Mouse (Mus musculus): ENCODE measurements at regions not wholly inside any gene's neighbourhood (a gene's known extent, or its start where the extent isn't known, plus 50 kb on each side); places are given as distances from the start of the nearest gene placed in this dataset.
"Not testable (repeated sequence)": the region's sequence is repeated elsewhere in the genome, so short reads cannot be mapped to it uniquely, and the experiment has no call there.

DNA sequence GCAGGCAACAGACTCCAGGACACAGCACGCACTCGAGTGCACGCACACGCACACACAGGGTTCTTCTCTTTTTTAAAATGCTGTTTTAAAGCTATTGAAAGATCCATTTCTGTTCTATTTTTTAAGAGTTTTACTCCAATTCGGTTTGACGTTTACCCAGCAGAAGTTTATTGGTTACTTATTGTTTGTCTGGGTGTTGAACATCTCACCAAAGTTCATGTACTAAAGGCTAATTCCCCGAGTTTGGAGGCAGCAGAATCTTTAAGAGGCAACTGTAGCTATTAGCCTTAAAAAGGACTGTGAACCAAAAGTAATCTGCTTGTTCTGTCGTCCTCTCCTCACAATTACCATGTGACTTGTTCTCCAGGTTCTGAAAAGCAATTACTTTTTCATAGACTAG lies 263.0 kb upstream of the Nfia start:
- DNase-seq: no peak

DNA sequence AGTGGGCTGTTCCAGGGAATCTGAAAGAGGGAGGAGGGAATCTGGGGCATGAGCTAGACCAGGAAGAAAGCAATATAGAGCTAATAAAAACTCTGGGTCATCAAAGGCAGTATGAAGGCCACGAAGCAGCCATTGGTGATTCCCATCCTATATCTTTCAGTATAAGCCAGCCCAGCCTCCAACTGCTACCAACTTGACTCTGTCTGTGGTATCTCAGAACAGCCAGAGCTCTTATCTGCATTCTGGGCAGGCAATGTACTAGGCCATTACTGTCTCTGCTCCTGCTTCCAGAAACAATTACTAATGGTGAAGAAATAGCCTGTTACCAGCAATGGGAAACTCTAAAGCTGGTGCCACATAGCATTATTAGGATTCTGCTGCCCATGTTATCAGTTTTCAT lies 266.8 kb upstream of the Nfia start:
- no peak for DNase-seq

DNA sequence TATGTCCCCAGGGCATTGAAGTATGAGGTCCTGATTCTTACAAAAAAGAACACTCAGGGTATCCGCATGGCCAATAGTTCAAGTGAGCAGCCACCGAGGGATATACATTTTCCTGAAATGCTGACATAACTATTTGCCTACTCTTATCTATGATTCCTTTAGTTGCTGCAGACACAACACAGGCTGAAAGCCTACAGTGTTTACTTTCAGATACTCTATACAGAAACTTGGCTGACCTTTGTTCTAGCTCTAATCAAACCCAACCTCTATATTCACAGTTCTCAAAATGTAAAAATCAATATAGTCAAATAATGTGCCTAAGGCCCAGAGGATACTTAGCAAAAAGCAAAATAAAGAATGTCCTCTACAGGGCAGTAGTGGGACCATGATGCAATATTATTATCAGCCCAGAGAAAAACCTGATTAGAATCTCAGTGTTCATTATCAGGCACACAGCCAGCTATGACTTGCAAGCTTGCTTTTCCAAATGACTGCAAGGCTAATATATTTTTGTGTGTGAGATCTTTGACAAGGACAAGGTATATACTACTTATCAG lies 281.2 kb upstream of the Nfia start:
- no peak for DNase-seq

DNA sequence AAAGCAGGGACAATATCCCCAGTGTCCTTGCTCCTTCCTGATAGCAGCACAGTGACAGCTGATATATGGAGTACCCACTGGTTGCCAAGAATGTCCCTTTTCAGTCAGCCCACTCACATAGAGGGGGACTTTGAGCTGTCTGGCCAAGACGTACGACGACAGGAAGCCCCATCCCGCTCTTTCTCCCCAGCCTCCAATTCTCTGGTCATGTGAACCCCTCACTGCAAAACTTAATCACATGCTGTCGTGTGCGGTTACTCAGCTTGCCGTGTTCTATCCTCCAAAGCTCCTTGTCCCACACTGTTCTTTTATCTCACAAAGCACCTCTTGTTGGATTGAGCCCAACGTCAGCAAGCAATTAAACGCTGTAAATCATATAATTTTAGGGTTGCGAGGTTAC lies 286.2 kb upstream of the Nfia start:
- DNase-seq: no peak

DNA sequence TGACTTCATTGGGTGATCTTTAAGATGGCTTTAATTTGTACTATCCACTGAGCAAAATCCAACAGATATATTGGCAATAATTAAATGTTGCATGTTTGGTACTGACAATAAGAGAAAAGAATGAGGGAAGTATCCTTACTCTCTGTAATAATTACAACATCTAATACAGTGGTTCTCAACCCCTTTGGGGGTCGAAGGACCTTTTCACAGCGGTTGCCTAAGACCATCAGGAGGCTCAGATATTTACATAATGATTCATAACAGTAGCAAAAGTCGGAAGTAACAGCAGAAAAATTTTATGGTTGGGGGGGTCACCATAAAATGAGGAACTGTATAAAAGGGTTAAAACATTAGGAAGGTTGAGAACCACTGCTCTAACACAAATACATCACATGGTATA lies 287.3 kb upstream of the Nfia start:
- DNase-seq: no peak

DNA sequence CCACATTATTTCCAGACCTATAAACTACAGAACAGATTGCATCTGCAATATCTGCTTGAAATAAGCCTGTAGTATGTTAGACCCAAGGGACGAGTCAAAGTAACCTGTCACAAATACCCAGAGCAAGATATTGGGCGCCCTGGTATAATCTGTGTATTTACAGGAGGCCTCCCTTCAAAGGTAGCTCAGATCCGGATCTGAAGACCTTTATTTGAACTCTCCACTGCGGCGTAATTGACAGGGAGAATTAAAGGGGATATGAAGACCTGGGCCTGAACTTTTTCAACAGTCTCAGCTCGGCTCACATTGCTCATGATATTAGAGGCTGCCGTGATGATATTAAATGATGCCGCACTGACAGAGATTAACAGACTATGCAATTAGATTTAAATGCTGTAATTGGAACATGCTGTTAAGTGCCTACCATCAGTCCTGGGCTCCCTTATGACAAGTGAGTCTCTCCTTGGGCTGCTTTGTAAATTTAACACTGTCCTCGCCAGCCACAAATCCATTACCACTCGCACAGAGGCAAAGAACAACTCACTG lies 289.8 kb upstream of the Nfia start:
- no peak for DNase-seq

DNA sequence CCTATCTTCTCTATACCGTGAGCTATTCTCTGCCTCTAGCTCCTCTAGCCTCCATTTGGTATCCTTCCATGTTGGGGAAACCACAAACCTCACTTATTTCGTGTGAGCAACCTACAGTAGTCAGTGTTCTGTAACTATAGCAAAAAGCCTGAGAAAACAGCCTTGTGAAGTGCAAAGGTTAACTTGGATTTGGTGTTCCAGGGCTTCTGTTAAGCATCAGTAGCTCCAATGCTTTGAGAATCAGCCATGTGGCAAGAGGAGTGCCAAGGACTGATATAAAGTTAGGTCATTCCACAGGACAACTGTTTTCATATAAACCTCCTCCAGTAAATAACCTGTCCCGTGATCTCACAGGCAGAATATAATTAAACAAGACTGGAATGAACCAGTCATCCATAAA lies 290.7 kb upstream of the Nfia start:
- no peak for DNase-seq

DNA sequence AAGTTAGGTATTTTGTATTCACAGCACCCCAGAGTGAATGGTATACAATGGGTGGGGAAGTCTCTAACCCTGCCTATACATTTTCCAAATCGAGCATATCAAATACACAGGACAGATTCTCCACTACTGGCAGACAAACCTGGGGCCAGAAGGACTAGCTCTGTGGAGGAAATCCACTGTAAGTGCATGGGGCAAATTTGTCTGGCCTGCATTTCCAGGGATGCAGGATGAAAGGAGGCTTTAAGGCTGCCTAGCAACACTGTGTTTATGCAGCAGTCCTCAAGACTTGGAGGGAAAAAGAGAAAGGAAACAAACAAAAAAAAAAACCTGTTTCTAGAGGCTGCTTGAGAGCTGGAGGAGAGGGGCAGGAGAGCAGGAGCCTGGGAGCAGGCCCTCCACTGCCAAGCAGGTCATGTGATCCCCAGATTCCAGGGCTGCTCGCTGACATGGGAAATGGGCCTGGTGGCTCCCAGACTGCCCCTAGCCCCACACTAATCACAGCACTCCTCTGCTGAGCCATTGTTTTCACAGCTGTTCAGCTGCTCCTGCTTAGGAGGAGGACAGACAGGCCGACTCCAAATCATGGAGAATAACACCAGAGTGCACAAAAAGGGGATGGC lies 293.7 kb upstream of the Gm10192 start:
- DNase-seq: peak; percentile 37 to 38

DNA sequence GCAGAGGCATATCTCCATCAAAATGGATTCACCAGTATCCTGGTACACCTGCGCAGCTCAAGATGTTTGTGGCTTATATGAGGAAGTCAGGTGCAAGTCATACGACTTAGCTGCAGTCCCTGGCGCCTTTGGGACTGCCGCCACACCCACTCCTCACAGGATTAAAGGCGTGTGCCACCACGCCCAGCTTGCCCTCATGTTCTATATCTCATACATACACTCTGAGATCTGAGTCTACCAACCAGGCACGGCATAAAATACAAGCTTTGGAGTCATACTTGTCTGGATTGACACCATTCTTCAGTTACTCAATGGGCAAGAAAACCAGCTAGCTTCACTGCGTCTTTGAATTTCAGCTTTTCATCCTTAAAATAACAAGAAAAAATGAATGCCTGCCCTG lies 290.5 kb upstream of the Gm10192 start:
- not testable (repeated sequence) for DNase-seq

DNA sequence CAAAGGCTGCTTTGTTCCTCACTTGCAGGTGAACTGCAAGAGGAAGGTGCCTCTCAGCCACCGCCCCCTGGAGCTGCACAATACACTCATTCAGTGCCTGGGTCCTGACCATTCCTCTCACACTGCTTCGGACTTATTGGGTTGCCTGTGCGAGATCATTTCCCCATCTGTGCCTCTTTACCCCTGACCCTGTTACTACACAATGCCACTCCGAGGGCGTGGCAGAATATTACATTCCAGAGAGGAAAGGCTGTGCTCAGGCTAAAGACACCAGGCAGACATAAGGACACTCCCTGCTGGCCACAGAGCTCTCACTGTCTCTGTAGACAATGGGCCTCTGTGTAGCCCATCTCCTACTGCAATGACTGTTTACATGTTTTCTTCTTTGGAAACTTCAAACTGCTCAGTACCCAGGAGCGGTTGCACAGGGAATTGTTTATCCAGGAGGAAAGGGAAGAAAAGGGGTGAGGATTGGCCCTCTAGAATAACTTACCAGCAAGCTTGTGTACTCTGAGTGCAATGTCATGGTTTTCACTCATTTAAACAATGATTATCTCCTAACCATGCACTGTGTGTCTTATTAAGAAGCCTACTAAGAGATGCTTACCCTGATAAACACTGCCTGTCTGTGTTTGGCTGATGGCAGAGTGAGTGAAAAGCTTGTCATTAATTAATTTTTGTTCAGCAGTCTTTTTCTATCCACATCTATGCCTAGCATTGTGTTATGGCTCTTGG lies 283.1 kb upstream of the Gm10192 start:
- DNase-seq: no peak

DNA sequence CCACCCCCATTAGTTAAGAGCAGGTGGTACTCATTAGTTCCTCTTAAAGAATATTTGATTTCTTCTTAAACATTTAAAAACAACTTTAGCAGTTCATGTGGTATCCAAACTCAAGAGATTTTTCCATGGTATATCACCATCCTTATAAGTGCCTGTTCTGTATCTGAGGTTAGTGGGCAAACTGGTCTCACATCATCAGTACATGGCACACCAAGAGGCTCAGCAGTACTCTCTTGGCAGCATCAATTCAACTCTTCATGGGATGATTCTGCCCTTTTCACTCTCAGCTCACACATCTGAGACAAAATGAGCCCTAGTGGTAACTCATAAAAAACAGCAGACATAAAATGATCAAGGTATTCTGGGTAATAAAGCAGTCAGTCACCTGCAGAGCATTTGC lies 282.6 kb upstream of the Gm10192 start:
- no peak for DNase-seq

DNA sequence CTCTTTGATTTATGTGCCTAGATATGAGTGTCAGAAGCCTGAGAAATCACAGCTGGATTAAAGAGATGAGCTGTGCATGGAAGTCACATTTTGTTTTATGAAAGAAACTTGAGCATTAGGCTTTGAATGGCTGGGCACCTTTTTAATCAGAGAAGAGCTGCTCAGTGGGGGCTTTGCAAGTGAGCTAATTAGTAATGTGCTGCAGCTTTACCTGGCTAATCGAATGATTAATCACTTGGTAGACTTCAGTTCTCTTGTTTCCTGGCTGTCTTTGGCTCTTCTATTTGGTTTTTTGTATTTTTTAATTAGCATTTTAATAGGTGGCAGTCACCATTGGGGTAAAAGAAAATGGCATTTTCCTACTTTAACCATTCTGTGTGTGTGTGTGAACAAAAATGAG lies 278.2 kb upstream of the Gm10192 start:
- DNase-seq: no peak

DNA sequence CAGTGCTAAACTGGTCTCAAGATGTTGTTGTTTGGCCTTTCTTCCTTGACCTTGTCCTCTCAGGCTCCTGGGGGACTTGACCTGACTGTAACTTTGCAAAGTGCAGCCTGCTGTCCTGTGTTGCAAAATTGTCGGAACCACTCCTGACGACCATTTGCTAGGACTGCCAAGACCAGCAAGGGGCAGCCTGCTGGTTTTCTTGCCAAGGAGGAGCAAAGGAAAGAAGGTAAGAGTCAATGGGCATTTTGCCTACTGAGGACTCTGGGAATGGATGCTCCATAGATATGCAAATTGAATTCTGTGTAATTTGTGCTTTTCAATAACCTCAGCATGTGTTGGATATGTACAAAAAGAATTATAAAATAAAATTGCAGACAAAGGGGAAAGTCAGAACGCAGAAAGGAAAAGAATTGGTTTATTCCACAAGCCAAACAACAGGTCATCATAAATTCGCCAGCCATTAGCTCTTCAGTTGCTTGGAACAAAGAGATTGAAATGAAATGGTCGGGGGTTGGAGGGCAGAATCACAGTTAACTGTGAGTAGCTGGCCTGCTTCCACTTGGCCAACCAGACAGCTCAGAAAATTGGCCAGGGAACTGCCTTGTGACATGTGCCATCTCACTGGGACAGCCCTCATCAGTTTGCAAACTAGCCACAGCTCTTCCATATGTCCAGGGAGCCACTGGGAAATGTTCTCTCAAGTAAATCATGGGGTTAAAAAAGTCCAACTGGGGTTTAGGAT lies 256.5 kb upstream of the Gm10192 start:
- DNase-seq: no peak

DNA sequence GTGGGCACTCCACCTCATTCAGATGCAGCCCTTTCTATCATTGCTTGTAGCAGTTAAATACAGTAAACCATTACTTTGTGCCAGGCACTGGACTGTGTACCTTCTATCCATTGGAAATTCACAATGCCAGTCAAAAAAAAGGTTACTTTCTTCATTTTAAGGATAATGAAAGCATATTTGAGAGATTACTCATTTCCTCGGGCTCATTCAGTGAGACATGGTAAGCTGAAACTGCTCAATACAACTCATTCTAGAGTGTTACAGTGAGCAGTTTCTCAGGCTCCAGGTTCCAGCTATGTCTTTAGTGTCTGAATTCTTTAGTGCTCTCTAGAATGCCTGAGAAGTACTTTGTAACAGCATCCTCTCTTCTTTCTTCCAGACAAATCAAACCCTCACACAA lies 249.7 kb upstream of the Gm10192 start:
- no peak for DNase-seq

DNA sequence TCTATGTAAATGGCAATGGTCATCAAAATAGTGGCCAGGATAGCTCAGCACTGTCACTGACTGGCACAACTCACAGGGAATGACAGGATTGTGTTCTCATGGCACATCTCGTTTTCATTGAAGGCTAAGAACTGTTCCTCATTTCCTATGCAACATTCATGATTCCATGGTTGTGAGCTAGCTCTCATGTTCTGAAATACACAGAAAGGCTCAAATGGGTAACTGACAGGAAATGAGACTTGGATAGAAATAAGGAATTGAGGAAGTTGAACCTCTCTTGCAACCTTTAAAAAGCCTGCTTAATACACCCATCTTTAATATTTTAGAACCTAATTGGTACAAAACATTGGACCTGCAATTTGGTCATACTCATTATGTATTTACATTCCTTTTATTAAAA lies 249.1 kb upstream of the Gm10192 start:
- DNase-seq: no peak

DNA sequence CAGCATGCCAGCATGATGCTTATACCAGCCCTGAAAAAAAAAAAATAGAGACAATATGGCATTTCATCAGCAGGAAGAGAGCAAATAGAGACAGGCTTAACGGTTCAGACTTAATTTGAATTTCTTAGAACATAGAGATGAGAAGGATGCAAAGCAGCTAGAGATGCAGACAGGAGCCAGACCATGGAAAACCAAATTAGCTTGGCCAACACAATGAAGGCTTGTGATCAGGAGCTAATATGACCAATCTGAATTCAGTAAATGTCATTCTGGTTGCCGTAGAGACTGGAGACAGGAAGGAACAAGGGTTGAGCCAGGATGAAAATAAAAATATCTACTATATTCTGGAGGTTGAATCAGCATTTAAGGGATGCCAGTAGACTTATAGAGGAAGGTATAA lies 248.3 kb upstream of the Gm10192 start:
- no peak for DNase-seq

DNA sequence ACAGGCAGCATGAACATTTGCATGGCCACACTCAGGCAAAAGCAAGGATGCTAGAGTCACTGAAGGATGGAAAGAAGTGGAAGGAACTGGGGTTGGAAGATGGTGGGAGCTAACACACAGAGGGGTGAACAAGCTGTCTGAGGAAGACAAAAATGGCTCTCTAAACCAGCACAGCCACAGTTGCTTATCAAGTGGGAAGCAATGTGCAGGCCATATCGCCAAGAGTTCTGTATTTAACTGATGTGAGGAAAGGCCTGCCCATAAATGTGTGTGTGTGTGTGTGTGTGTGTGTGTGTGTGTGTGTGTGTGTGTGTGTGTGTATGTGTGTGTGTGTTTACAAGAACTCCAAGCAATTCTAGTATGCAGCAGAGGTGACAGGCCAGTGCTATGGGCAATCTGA lies 236.9 kb upstream of the Gm10192 start:
- DNase-seq: no peak

DNA sequence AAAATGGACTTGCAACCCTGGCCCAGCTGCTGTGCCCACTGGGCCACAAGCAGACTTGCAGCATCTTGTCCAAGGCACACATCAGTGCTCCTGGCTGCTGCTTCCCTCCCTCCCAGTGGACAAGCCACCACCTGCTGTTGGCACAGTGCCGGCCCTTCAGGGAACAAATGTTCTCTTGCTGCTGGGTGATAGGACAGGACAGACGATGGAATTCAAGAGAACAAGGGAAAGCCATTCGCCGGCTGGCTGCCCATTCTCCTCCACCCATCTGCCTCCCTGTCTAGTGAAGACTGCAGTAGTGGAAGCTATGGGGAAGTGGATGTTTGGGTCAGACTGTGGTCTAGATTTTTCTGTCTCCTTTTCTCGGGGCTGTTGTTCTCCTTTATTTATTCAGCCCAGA lies 235.7 kb upstream of the Gm10192 start:
- DNase-seq: peak; percentile 10 to 43

DNA sequence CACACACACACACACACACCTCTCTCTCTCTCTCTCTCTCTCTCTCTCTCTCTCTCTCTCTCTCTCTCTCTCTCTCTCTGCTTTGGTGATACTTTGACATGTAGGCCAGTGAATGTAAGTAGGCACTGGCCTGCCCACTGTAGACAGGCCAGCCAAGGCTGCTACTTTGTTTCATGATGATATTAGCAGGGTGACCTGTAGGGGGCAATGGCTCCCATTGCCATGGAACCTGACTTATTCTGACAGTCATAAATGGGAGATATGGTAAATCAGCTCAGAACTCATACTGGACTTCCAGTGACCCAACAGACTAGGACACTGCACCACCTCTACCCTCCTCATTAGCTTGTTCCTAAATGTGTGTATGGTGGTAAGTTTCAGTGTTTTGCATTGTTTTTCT lies 235.0 kb upstream of the Gm10192 start:
- no peak for DNase-seq

DNA sequence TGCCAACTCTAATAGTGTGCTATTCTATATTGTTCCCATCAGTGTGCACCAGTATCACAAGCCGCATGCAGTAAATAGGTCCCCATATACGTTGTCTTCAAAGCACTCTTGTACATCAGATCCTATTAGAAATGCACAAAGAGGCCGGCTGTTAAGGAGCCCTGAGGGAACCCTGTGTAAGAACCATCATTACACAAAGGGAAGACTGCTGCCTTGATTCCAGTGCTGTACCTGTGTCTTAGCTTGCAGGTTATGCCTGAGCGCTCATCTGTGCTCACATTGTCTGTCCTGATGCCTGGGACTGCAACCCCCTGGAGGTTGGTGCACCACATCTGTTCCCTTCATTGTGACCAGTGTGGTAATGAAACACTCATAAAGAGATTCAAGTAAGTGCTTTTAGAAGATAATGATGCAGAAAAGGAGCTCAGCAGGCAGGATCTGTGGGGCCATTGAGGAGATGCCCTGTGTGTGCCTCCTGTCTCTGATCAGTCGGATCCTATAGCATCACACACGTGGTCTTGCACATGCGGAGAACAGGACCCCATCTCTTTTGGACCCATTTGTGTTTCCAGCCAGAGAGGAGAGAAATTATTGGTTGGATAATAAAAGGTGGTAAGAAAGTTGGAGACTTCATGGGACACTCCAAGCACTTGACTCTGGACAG lies 225.8 kb upstream of the Gm10192 start:
- no peak for DNase-seq

DNA sequence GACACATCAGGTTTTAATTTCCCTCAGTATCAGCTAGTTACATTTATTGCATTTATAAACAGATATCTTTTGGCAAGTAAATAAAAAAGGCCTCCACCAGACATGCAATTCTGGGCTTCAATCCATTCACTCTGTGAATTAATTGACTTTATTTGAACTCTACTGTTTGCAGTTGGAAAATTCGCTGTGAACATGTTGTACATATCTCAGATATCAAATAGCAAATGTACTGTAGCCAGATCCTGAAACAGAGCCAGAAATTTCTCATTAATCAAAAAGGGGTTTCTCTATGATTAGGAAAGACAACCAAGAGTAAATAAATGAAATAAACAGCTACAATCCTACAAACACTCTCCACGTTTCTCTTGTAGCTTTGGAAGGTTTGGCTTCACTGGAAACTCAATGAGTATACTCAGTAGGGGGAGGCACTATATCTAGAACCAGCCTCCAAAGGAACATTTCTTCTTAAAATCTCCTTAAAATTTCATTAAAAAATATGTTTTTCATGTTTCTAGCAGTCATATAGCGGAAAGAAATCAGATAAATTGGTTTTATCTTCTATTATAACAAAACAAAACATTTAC lies 211.8 kb upstream of the Gm10192 start:
- no peak for DNase-seq

DNA sequence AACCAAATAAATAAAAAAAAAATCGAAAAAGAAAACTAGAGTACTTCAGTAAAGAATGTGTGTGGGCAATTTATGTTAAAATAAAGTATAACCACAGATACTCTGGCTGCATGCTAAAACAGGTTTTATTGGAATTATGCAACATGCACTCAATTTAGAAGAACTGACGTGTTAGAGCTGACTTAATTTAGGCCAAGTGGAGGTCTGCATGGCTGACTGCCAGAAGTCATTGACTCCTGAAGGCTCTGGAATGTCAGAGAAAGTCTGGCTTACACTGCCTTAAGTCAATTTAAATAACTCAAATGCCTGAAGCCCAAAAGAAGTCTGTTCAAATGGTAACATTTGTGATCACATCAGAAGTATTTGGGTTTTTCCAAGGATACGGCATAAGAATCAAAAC lies 198.1 kb upstream of the Gm10192 start:
- DNase-seq: peak; percentile 64 to 68

Data from lung, adult 18-20 months (tissue).